Mouse (Mus musculus) layer of hippocampus, adult 11-12 months (tissue): ENCODE results near the gene Ano6.
A peak's percentile ranks its signal among the peaks of the same experiment; 100 is the strongest.

Source experiments
- DNase-seq: peaks from one replicate; pipeline ENCODE4 v3.0.0; 2022; ENCODE audit warnings: low spot score

The Ano6 gene

GRCm38 (mm10) chr15:95890368-95890767 lies 99.7 kb downstream of the Ano6 start:
- no peak for DNase-seq

GRCm38 (mm10) chr15:95892171-95892570 lies 101.5 kb downstream of the Ano6 start:
- no peak for DNase-seq

DNA sequence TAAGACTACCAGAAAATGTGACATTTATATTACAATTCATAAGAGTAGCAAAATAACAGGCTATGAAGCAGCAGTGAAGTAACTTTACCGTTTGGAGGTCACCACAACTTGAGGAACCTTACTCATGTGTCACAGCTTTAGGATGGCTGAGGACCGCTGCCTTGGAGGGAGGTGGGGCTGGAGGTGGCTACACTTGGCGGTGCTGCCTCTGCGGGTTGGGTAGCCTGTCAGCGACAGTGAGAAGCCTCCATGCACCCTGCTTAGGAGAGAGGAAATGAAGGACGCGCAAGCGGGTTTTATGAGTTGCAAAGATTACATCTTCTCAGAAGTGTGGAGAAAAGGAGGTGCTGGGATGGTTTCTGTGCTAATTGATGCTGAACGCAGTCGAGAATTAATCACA lies 102.3 kb downstream of the Ano6 start:
- DNase-seq = no peak

- DNase-seq = no peak
Measured at GRCm38 (mm10) chr15:95895699-95896098, 105.1 kb downstream of the Ano6 start.

- no peak for DNase-seq
Measured at GRCm38 (mm10) chr15:95897653-95898052, 107.0 kb downstream of the Ano6 start.

GRCm38 (mm10) chr15:95898438-95898837 lies 107.8 kb downstream of the Ano6 start:
- no peak for DNase-seq

- DNase-seq = no peak
Measured at GRCm38 (mm10) chr15:95902396-95902795, 111.8 kb downstream of the Ano6 start.

- no peak for DNase-seq
Measured at GRCm38 (mm10) chr15:95904247-95904646, 113.6 kb downstream of the Ano6 start.

GRCm38 (mm10) chr15:95906017-95906749 lies 115.5 kb downstream of the Ano6 start:
- DNase-seq = no peak

GRCm38 (mm10) chr15:95906891-95907290 lies 116.2 kb downstream of the Ano6 start:
- no peak for DNase-seq

- DNase-seq = peak; percentile 45
Measured at GRCm38 (mm10) chr15:95907337-95907736, 116.7 kb downstream of the Ano6 start.

DNA sequence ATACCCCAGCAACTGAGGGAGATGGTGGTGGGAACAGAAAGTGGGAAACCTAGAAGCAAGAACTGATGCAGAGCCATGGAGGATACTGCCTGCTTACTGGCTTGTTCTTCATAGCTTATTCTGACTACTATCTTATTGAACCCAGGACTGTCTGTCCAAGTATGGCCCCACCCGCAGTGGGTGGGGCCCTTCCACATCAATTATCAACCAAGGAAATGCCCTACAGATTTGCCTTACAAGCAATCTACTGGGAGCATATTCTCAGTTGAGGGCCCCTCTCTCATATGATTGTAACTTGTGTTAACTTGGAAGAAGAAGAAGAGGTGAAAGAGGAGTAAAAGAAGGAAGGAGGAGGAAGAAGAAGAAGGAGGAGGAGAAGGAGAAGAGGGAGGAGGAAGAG lies 117.3 kb downstream of the Ano6 start:
- DNase-seq = no peak

- DNase-seq = no peak
Measured at GRCm38 (mm10) chr15:95910099-95910780, 119.6 kb downstream of the Ano6 start.

DNA sequence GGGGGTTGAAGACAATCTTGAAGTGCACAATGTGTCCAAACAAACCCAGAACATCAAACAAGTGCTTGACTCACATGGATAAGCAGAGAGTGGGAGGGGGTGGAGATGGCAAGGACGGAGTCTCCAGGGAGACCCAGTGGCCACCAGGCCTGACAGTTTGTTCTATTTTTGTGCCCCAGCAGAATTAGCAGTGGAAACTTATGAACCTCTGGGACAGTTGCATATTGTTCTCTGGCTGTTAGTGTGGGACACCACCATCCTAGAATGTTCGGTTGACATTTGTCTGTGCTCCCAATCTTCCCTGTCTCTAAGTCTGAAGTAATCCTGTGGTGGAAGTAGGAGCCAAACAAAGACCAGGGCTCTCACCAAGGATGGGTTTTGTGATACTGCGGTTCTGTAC lies 124.3 kb downstream of the Ano6 start:
- no peak for DNase-seq

GRCm38 (mm10) chr15:95915477-95915876 lies 124.8 kb downstream of the Ano6 start:
- no peak for DNase-seq

DNA sequence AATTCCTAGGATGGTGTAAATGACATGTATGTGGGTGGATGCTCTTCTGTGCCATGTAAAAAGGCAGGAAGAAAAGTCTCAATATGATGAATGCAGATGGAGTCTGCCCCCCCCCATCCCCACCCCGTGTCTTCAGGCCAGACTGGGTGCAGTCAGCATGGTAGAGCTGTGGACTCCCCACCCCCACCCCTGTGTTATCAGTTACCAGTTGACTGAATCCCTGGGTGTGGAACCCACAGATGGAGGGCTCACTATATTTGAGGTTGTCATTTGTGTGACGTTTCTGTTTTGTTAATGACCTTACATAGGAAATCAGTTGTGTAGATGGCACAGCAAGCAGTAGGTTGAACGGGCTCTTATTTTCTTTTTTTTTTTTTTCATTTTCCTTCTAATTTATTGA lies 126.7 kb downstream of the Ano6 start:
- DNase-seq = no peak

DNA sequence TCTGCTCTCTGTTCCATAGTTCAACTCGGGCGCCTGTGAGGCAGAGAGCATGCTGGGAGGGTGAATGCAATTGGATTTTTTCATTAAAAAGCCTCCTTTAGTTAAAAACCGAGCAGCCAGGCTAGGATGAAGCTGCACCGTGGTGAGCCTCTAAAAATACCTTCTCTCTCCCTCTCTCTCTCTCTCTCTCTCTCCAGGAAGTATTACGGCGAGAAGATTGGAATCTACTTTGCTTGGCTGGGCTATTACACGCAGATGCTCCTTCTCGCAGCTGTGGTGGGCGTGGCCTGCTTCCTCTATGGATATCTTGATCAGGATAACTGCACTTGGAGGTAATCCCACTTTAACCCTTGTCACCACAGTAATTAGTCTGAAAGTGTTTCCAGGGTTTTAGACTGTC lies 129.4 kb downstream of the Ano6 start:
- no peak for DNase-seq

GRCm38 (mm10) chr15:95921072-95921471 lies 130.4 kb downstream of the Ano6 start:
- DNase-seq = no peak

- DNase-seq = no peak
Measured at GRCm38 (mm10) chr15:95921639-95922038, 131.0 kb downstream of the Ano6 start.

DNA sequence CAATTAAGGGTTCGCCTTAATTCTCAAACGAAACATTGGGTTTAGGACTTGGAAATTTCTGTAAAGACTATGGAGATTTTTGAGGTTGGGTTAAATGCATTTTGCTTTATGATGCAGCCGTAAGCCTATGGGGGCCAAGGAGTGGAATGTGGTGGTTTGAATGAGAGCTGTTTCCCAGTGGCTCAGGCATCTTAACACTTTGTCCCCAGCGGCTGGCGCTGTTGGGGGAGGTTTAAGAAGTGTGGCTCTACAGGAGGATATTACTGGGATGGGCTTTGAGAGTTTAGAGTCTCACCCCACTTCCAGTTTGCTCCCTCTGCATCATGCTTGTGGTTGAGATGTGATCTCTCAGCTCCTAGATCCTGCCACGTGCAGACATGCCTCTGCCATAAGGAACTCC lies 131.9 kb downstream of the Ano6 start:
- no peak for DNase-seq

DNA sequence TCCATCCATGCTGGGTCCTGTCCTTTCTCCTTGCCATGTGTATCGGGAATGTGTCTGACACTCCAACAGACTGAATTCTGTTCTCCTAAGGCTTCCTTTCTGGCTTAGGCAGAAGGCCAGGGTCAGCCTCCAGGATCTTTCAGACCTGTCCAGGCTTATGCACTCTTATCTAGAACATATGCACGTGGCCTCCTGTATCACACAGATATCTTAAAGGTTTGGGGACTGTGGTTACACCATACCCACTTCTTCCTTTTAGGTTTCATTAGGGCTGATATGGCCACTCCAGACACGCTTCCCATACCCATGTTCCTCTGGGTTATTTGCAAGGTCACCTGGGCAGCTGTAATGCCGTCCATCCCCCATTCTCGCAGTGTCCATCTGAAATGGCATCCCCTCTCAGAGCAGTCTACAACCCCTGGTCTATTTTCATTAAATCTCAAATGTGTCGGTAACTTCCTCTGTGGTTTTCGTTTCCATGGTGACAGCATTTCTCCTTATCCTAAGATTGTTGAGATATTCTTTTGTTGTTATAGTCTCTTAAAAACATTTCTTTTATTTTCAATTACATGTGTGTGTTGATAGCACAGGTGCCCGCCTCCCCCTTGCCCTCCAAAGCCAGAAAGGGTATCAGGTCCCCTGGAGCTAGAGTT lies 134.8 kb downstream of the Ano6 start:
- no peak for DNase-seq

- DNase-seq = no peak
Measured at GRCm38 (mm10) chr15:95929087-95929486, 138.4 kb downstream of the Ano6 start.
